Mouse (Mus musculus): ENCODE data around the gene Gm17409. TPM values are rescaled to one million over a fixed set of nuclear protein-coding genes. Genes with fewer than 3 reads are reported as not detected.

The Gm17409 gene
- polyA plus RNA-seq (2015; fragmentation: Nextera tagmentation; extraction: Ambion mirVana), result not detected in 2 replicates

GRCm38 (mm10) chr2:58469816-58470215 is at the start of gene Gm17409:
Gm17409 (plus strand) TSS chr2:58470116.

Other genes with a start within 250 kb of the Gm17409 start
- 0.68 and 0.76 TPM in 2 replicates for gene Acvr1c, start 112.2 kb upstream of the Gm17409 start, polyA plus RNA-seq (2015; fragmentation: Nextera tagmentation; extraction: Ambion mirVana)
- 7.4 and 8.8 TPM in 2 replicates for gene Acvr1, start 97.0 kb downstream of the Gm17409 start, polyA plus RNA-seq (2015; fragmentation: Nextera tagmentation; extraction: Ambion mirVana)
- gene Upp2, start 97.2 kb downstream of the Gm17409 start, polyA plus RNA-seq (2015; fragmentation: Nextera tagmentation; extraction: Ambion mirVana), result 13.5 and 13.7 TPM in 2 replicates